Mouse (Mus musculus): ENCODE measurements around the gene Ten1.
A peak's percentile ranks its signal among the peaks of the same experiment; 100 is the strongest.

Gene Ten1

DNA sequence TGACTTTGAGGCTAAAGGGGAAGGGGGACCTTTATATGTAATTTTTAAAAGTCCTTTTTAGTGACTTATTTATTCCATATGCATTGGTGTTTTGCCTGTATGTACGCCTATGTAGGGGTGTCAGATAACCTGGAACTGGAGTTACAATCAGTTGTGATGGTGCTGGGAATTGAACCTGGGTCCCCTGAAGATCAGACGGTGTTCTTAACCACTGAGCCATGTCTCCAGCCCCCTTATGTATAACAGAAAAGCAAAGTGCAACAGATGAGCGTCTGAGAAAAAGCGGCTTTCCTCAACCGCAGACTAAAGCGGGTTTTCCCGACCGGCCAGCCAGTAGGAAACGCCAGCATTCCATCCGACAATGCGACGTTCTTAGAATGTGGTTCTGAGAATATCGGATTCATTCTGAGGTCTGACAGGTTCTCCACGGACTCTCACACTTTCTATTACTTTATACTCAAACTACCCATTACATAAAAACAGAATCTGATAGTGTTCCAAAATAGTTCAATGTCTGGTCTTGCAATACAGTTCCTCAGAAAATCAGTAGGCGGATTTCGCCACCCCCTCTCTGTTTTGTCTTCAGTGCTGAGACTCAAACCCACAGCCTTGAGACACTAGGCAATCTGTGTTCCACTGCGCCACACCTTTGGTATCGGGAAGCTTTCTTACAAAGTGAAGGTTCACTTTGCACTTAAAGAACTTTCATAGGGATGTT, 1.6 kb upstream of the Ten1 start:
- DNase-seq (ENCODE audit: low spot score in 2 of 2) = no peak

- no peak for DNase-seq (ENCODE audit: low spot score in 2 of 2)
Measured at GRCm38 (mm10) chr11:116197584-116197906, 1.1 kb upstream of the Ten1 start.

DNA sequence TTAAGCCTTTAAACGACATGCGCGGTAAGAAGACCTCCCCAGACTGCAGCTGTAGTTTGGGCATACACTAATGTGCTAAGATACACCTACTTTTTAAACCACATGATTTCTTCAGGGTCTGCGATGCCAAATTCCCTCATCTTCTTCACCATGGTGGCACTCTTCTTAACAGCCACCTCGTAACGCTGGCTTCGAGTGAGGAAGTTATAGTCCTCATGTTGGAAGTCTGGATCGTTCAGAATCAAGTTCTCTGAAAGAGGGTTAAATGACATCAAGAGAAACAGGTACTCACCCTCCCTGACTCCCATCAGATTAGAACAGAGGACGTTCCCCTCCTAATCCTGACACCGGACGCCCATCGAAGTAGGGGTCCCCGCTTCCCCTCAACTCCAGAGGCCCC, 523 bp upstream of the Ten1 start:
- DNase-seq (ENCODE audit: low spot score in 2 of 2) = no peak

- DNase-seq (ENCODE audit: low spot score in 2 of 2) = no peak
Measured at GRCm38 (mm10) chr11:116201151-116201550, 2.5 kb downstream of the Ten1 start.

DNA sequence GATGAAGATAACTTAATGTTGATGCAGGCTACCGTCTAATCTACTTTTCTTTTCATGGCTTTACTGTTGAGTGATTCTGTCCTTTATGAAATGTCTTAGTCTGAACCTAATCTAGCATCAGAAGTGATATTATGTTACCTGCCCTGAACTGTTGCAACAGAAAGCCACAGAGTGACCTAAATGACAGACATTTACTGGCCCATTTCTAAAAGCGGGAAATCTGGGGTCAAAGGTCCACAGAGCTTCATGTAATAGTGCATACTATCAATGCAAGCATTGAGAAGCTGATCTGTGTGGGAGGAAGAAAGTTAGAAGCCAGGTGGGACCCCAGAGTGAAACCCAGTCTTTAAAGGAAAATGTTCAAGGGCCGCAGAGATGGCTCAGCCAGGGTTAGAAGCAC, 4.5 kb downstream of the Ten1 start:
- no peak for DNase-seq (ENCODE audit: low spot score in 2 of 2)

GRCm38 (mm10) chr11:116206678-116207077, 8.0 kb downstream of the Ten1 start:
- DNase-seq (ENCODE audit: low spot score in 2 of 2) = no peak

- DNase-seq (ENCODE audit: low spot score in 2 of 2) = no peak
Measured at GRCm38 (mm10) chr11:116208660-116209059, 10.0 kb downstream of the Ten1 start.

- no peak for DNase-seq (ENCODE audit: low spot score in 2 of 2)
Measured at GRCm38 (mm10) chr11:116209257-116209656, 10.6 kb downstream of the Ten1 start.

DNA sequence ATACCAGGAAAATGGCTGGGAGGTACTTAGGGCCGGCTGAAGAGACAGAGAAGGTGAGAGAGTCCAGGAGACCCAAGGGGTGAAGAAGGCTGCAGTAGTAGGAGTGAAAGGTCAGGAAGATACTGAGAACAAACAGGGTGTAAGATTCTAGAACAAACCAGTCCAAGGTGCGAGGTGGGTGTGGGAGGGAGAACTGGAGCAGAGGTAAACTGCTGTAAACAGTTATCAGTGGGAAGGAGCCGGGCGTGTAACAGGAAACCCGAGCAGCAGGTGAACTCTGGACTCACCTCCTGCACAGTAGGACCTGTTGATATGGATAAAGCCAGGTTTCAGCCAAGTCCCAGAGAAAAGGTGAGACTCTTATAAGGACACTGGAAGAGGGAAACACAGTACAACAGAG, 12.0 kb downstream of the Ten1 start:
- no peak for DNase-seq (ENCODE audit: low spot score in 2 of 2)

GRCm38 (mm10) chr11:116212847-116213246, 14.2 kb downstream of the Ten1 start:
- DNase-seq (ENCODE audit: low spot score in 2 of 2) = no peak

DNA sequence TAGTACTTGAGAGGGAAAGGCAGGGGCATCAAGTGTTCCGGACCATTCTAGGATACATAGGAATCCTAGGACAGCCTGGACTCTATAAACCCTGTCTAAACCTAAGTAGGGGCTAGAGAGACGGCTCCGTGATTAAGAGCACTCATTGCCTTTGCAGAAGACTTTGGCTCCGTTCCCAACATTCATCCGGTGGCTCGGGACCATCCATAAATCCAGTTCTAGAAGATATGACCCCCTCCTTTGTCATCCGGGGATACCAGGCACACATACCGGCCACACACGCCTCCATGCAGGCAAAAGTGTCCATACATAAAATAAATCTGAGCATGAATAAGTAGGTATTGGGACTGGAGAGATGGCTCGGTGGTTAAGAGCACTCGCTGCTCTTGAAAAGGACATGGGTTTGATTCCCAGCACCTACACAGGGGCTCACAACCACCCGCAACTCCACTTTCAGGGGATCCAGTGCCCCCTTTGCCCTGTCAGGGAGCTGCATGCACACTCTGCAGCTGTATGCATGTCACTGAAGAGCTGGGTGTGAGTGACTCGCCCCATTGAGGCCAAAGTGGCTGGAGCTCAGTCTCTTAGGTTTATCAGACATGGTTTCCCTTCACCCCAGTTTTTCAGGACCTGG, 15.3 kb downstream of the Ten1 start:
- DNase-seq (ENCODE audit: low spot score in 2 of 2) = no peak

GRCm38 (mm10) chr11:116215181-116215580, 16.5 kb downstream of the Ten1 start:
- DNase-seq (ENCODE audit: low spot score in 2 of 2) = no peak

GRCm38 (mm10) chr11:116215991-116216390, 17.3 kb downstream of the Ten1 start:
- DNase-seq (ENCODE audit: low spot score in 2 of 2) = no peak

GRCm38 (mm10) chr11:116216549-116216948, 17.9 kb downstream of the Ten1 start:
- DNase-seq (ENCODE audit: low spot score in 2 of 2) = no peak

DNA sequence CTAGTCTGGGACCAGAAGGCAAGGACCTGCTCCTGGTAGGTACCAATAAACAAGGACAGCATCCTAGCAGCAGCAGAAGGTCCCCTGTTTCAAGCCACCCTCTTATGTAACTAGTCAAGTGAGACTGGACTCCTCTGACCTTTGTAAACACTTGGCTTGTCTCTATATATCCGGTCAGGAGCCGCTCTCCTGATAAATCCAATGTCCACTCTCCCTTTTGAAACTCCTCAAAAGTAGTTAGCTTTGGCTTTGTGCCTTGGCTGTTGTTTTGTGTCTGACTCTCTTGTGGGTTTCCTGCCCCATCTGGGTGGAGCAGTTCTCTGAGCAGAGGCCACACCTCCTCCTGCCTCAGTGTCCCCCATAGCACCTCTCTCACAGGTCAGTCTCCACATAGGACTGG, 19.6 kb downstream of the Ten1 start:
- peak; percentile 78 to 85 for DNase-seq (ENCODE audit: low spot score in 2 of 2)

DNA sequence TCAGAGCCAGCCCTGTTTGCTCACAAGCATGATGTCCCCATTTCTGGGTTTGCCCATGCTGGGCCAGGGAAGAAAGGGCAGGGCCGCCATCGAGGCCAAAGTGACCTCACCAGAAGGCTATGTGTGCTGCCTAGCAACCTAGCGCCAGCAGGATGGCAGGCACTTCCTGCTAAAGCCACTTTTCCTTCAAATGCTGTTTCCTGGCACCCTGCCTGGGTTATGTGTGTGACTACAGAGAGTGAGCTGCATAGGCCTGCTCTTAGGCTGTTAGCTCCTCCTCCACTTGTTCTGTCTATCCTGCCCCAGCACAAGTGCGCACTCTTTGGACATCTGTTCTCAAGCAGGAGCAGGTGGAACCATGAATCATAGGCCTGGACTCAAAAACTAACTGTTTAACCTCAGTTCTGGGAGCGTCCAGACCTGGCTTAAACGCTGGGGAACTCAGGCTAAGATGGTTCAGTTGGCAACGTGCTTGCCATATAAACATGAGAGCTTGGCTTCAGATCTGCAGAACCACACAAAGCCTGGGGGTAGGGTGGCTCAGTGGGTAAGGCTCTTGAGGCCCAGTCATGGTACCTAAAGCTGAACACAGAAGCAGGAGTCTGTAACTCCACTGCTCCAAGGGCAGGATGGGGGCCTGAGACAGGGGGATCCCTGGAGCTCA, 20.2 kb downstream of the Ten1 start:
- peak; percentile 90 to 92 for DNase-seq (ENCODE audit: low spot score in 2 of 2)

DNA sequence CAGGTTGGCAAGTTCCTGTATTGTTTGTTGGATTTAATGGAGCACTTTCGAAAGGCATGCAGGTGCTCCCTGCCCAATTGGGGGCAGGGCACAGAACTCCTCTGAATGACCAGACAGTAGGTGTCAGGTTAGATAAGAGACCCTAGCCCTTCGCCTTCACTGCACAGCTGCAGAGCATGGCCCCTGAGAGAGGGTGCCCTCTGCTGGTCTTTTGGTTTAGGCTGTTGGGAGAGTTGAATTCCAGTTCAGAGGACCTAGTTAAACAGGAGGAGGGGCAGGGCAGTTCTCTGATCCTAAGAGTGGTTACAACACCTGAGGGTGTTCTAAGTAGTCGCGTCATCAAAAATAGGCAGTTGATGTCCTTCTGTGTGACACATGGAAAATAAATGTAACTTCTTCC, 21.2 kb downstream of the Ten1 start:
- DNase-seq (ENCODE audit: low spot score in 2 of 2) = peak in 1 of 2 experiments; percentile 43

GRCm38 (mm10) chr11:116221931-116222739, 23.5 kb downstream of the Ten1 start:
- no peak for DNase-seq (ENCODE audit: low spot score in 2 of 2)

- no peak for DNase-seq (ENCODE audit: low spot score in 2 of 2)
Measured at GRCm38 (mm10) chr11:116222740-116223059, 24.0 kb downstream of the Ten1 start.

- DNase-seq (ENCODE audit: low spot score in 2 of 2) = peak; percentile 36 to 66
Measured at GRCm38 (mm10) chr11:116226414-116226813, 27.8 kb downstream of the Ten1 start.

- no peak for DNase-seq (ENCODE audit: low spot score in 2 of 2)
Measured at GRCm38 (mm10) chr11:116228699-116229098, 30.0 kb downstream of the Ten1 start.

GRCm38 (mm10) chr11:116232427-116232826, 33.8 kb downstream of the Ten1 start:
- DNase-seq (ENCODE audit: low spot score in 2 of 2) = no peak

- no peak for DNase-seq (ENCODE audit: low spot score in 2 of 2)
Measured at GRCm38 (mm10) chr11:116234901-116235300, 36.2 kb downstream of the Ten1 start.
